Mouse (Mus musculus): Measurements from ENCODE around the gene Nr1d1. TPM values are rescaled to one million over a fixed set of nuclear protein-coding genes. Genes with fewer than 3 reads are reported as not detected.
A peak's percentile ranks its signal among the peaks of the same experiment; 100 is the strongest.

The Nr1d1 gene
- polyA plus RNA-seq, 1 experiment from 2014 or later, result 2.6 TPM

DNA sequence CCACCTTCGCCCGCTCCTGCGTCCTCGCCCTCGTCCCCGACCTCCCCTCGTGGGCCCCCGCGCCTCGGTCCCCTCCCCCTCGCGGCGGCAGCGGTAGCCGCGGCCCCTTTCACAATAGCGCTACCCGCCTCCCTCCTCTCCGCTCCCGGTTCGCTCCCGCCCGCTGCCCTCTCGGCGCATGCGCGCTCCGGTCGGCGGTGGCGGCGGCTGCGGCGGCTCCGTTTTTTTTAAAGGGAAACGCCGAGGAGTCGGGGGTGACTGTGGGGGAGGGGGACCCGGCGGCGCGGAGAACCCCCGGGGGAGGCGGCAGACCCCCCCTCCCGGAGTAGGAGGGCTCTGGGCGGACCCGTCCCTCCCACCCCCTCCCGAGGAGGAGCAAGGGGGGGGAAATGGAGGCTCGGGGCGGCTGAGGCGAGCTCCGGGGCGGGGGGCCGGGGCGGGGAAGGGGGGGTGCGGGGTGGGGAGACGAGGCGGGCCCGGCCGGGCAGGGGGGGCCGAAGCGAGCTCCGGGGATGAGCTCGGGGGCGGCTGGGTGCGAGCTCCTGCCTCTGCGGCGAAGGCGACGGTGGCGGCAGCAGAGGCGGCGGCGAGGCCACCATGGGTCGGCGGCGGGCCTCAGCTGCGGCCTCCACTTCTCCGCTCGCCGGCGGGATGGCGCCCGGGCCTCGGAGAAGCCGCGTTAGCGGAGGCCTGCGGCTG is 20.0 kb upstream of the Nr1d1 start, which contains the start of gene Msl1:
Gene Msl1 (plus strand): TSS at position 502 of the 699 bp plus-strand sequence.
- H3K36me3 ChIP-seq, result peaks cover 13% of the 10 kb centered on the region
- under 1% methylated on average over 75 of the region's 89 CpGs for WGBS
- H3K27ac ChIP-seq, result peak within 1 kb of the TSS; percentile 100
- H3K9me3 ChIP-seq, result no peaks in the 10 kb centered on the region
- peak within 1 kb of the TSS; percentile 99 for H3K9ac ChIP-seq
- H3K4me2 ChIP-seq (replicated peaks), result peak within 1 kb of the TSS; percentile 88
- no peaks in the 10 kb centered on the region for H3K27me3 ChIP-seq (replicated peaks)
- peaks cover 23% of the 10 kb centered on the region for H3K4me1 ChIP-seq (replicated peaks)
- peak; percentile 80 for ATAC-seq
- peak within 1 kb of the TSS; percentile 88 for H3K4me3 ChIP-seq (replicated peaks)

DNA sequence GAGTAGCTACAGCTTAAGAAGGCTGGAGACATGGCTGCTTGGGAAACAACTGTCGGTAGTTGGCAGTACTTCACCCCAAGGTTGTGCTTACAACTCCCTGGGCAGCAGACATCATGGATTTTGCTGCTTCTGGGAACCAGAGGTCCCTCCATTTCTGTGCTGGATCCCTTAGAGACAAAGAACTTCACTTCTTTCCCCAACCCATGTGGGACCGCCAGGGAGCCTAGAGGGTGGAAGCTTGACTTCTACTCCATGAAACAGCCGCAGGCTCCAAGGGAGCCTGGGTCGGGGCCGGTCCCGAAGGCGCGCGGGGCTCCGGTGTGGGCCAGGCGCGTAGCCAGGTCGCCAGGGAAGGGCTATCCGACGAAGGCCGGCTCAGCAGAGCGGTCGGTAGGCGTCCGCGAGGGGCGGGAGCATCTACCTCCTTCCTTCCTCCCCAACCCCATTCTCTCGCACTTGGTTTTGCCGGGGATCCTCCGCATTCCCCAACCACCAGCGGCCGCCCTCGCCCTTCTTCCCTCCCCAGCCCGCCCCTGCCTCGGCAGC is 19.4 kb upstream of the Nr1d1 start:
- Histone ChIP-seq H3K9ac (peak overlapping the region; percentile 99), H3K4me1 (replicated peaks) (peaks cover 28% of the 10 kb centered on the region), H3K4me3 (replicated peaks) (peak overlapping the region; percentile 88), H3K27ac (peak overlapping the region; percentile 100), H3K27me3 (replicated peaks) (no peaks in the 10 kb centered on the region), H3K36me3 (peaks cover 8% of the 10 kb centered on the region; the same call in 1 of the 2 replicates), H3K9me3 (no peaks in the 10 kb centered on the region), H3K4me2 (replicated peaks) (peak overlapping the region; percentile 88)
- peak; percentile 71 for ATAC-seq
- under 1% methylated on average over 27 of the region's 30 CpGs for WGBS

DNA sequence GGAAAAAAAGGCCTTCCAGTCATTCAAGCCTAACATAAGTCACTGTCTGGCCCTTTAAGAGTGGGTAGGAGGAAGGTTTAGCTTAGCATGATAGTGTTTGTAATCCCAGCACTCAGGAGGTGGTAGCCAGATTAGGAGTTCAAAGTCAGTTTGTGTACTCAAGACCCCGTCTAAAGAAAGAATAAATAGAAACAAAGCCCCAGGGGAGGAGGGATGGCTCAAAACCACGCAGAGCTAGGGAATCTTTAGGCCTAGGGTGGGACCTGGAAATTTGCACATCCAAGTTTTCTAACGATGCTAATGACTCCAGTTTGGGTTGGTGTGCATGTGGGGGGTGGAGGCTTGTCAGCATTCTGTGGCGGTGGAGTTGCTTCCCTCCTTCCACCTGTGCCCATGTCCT is 16.9 kb upstream of the Nr1d1 start:
- Histone ChIP-seq H3K27ac (no peak overlapping the region), H3K4me3 (replicated peaks) (no peak overlapping the region), H3K4me1 (replicated peaks) (peaks cover 26% of the 10 kb centered on the region), H3K27me3 (replicated peaks) (no peaks in the 10 kb centered on the region), H3K9me3 (no peaks in the 10 kb centered on the region), H3K36me3 (no peaks in the 10 kb centered on the region), H3K4me2 (replicated peaks) (no peak overlapping the region), H3K9ac (no peak overlapping the region)
- 21% methylated on average over 4 of the region's 4 CpGs for WGBS
- ATAC-seq, result no peak

DNA sequence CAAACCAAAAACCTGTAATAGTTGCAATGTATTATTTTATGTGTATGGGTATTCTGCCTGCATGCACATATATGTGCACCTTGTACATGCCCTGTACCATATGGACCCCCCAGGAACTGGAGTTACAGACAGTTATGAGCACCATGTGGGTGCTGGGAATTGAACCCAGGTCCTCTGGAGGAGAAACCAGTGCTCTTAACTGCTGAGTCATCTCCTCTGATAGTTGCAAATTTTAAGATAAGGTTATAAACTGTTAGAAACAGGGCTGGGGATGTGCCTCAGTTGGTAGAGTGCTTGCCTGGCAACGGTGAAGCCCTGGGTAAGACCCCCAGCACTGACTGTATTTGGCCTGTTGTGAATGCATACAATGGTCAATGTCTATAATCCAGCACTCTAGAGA is 16.3 kb upstream of the Nr1d1 start:
- ATAC-seq, result no peak
- H3K27me3 ChIP-seq (replicated peaks), result no peaks in the 10 kb centered on the region
- no peak overlapping the region for H3K4me3 ChIP-seq (replicated peaks)
- H3K4me1 ChIP-seq (replicated peaks), result peaks cover 30% of the 10 kb centered on the region
- H3K36me3 ChIP-seq, result no peaks in the 10 kb centered on the region
- H3K9me3 ChIP-seq, result no peaks in the 10 kb centered on the region
- H3K9ac ChIP-seq, result no peak overlapping the region
- H3K27ac ChIP-seq, result no peak overlapping the region
- 67% methylated on average over 1 of the region's 1 CpGs for WGBS
- H3K4me2 ChIP-seq (replicated peaks), result no peak overlapping the region

DNA sequence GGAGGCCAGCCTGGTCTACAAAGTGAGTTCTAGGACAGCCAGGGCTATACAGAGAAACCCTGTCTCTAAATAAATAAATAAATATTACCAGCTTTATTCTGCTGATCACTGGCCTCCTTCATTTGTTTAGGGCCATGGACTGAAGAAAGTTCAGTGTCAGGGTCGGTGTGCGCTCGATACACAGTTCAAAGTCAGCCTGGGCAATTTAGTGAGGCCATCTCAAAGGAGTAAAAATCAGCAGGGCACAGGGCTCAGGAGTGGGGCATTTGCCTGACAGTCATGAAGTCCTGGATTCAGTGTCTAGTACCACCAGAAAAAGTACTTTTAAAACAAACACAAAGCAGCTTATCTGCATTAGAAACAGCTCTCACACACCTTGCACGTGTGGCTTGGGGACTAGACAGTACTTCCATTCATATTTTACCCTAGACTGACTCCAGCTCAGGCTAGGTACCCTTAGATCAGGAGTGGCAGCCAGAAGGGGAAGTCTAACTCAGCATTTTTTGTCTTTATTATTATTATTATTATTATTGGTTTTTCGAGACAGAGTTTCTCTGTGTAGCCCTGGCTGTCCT is 15.6 kb upstream of the Nr1d1 start:
- Histone ChIP-seq H3K36me3 (no peaks in the 10 kb centered on the region), H3K27me3 (replicated peaks) (no peaks in the 10 kb centered on the region), H3K9me3 (no peaks in the 10 kb centered on the region), H3K4me3 (replicated peaks) (no peak overlapping the region), H3K4me1 (replicated peaks) (peaks cover 38% of the 10 kb centered on the region), H3K4me2 (replicated peaks) (no peak overlapping the region), H3K27ac (no peak overlapping the region), H3K9ac (no peak overlapping the region)
- WGBS, result 70% methylated on average over 5 of the region's 5 CpGs
- no peak for ATAC-seq

DNA sequence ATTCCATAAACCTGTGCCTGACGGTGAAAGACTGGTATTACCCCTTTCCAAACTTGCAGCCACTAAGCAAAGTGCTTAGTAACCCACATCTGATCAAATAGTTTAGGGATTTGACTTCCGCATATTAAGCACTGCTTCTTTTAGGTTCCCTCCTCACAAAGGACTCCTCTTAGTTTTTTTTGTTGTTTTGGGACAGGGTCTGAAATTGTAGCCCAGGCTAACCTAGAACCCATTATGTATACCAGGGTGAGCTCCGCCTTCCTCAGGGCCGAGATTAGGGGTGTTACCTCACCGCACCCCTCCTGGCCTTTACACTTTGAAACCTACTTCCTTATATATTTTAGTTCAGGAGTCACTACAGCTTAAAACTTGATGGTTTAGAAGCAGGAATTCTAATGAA is 14.7 kb upstream of the Nr1d1 start:
- H3K27me3 ChIP-seq (replicated peaks), result no peaks in the 10 kb centered on the region
- H3K9ac ChIP-seq, result 0 out of 2 replicates have a peak overlapping the region, but pooled peaks have one; percentile 51
- H3K4me3 ChIP-seq (replicated peaks), result peak overlapping the region; percentile 42
- WGBS, result 30% methylated on average over 5 of the region's 5 CpGs
- H3K4me1 ChIP-seq (replicated peaks), result peaks cover 47% of the 10 kb centered on the region
- H3K36me3 ChIP-seq, result no peaks in the 10 kb centered on the region
- no peaks in the 10 kb centered on the region for H3K9me3 ChIP-seq
- peak overlapping the region; percentile 81 for H3K27ac ChIP-seq
- peak overlapping the region; percentile 79 for H3K4me2 ChIP-seq (replicated peaks)
- no peak for ATAC-seq

DNA sequence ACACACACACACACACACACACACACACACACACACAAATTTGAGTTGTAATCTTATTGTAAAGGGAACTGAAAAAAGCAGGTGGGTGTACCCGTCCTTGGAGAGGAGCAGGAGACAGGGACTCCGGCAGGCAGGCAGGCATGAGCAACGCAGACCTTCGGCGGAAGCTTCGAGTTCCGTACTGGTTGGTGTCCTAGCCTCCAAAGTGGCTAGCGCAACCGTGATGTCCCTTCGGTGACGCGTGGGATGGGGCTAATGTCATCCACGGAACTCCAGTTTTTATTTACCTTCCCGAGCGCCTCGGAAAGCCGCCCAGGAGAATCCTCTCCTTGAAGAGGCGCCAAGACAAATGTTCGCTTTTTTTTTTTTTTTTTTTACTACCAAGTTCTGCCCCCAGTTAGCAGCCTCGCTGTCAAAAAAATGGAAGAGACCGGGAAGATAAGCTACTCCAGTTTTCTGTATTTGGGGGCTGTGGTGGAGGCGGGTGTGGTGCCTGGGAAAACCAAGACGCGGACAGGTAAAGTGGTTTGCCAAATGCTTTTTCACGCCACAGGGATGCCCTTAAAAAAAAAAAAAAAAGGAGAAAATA is 14.2 kb upstream of the Nr1d1 start:
- no peaks in the 10 kb centered on the region for H3K27me3 ChIP-seq (replicated peaks)
- WGBS, result under 1% methylated on average over 25 of the region's 25 CpGs
- H3K27ac ChIP-seq, result peak overlapping the region; percentile 81
- no peaks in the 10 kb centered on the region for H3K9me3 ChIP-seq
- peak overlapping the region; percentile 51 for H3K9ac ChIP-seq
- peak overlapping the region; percentile 79 for H3K4me2 ChIP-seq (replicated peaks)
- H3K36me3 ChIP-seq, result no peaks in the 10 kb centered on the region
- peak overlapping the region; percentile 42 for H3K4me3 ChIP-seq (replicated peaks)
- peaks cover 48% of the 10 kb centered on the region for H3K4me1 ChIP-seq (replicated peaks)
- ATAC-seq, result no peak

DNA sequence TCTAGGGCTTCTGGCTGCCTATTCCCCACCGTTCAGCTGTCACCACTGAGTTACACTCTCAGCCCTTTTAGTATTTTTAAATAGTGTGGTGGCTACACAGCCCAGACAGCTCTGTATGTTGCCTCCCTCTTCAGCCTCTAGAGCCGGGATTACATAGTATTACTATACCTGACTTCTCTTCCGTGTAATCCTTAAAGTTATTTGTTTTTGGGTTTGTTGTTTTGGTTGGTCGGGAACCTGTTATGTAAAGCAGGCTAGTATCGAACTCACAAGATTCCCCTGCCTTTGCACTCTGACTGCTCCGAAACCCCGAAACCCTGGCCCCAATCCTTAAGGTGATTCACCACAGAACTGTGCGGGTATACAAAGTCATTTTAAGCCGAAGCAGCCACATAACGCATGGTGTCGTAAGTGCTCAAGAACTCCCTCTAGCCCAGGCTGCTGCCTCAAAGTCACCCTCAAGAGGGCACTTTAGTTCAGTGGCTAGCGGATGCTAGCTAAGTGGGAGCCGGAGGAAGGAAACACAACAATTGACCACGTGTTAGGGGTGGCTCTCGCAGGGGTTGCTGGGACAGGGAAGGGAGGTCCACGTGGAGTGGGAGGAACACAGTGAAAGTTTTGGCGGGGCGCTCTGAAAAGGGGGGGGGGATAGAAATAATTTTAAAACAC is 13.6 kb upstream of the Nr1d1 start:
- H3K4me2 ChIP-seq (replicated peaks), result peak overlapping the region; percentile 79
- H3K4me3 ChIP-seq (replicated peaks), result peak overlapping the region; percentile 42
- no peaks in the 10 kb centered on the region for H3K9me3 ChIP-seq
- H3K4me1 ChIP-seq (replicated peaks), result peaks cover 51% of the 10 kb centered on the region
- H3K9ac ChIP-seq, result peak overlapping the region; percentile 51
- peak; percentile 82 for ATAC-seq
- WGBS, result 10% methylated on average over 17 of the region's 18 CpGs
- H3K36me3 ChIP-seq, result no peaks in the 10 kb centered on the region
- peak overlapping the region; percentile 81 for H3K27ac ChIP-seq
- no peaks in the 10 kb centered on the region for H3K27me3 ChIP-seq (replicated peaks)

DNA sequence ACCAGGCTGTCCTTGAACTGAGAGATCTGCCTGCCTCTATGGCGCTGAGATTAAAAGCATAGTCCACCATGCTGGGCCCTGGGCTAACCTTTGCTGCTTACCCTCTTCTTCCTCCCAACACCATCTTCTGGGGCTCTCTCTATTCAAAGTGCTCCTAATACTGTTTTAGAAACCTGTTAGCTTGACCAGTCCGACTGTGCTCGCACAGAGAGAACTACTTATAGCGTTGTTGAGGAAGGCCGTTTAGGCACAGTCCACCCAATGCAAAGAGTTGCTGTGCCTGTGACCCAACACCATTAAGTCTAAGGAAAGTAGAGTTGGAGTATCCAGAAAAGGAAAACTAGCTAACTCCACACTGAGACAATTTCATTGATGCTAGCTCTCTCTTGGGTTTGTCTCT is 13.0 kb upstream of the Nr1d1 start:
- Histone ChIP-seq H3K9ac (no peak overlapping the region), H3K27ac (peak overlapping the region; percentile 81), H3K4me1 (replicated peaks) (peaks cover 54% of the 10 kb centered on the region), H3K36me3 (no peaks in the 10 kb centered on the region), H3K9me3 (no peaks in the 10 kb centered on the region), H3K27me3 (replicated peaks) (no peaks in the 10 kb centered on the region), H3K4me3 (replicated peaks) (no peak overlapping the region), H3K4me2 (replicated peaks) (0 out of 2 replicates have a peak overlapping the region, but pooled peaks have one; percentile 79)
- 87% methylated on average over 5 of the region's 5 CpGs for WGBS
- no peak for ATAC-seq

DNA sequence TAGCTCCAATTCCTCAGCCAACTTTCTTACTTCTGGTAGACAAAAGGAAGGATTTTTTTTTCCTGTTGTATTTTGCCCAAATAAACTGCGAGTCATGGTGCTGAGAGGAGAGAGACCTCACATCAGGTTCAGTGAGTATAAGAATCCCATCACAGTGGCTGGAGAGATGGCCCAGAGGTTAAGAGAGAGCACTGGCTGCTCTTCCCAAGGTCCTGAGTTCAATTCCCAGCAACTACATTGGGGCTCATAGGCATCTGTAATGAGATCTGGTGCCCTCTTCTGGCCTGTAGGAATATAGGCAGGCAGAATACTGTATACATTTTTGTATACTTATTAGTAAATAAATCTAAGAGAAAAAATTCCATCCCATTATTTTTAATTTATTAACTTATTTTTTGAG is 12.6 kb upstream of the Nr1d1 start:
- Histone ChIP-seq H3K4me1 (replicated peaks) (peaks cover 58% of the 10 kb centered on the region), H3K9me3 (no peaks in the 10 kb centered on the region), H3K36me3 (no peaks in the 10 kb centered on the region), H3K27ac (peak overlapping the region; percentile 93; the same call in 1 of the 2 replicates), H3K4me3 (replicated peaks) (no peak overlapping the region), H3K4me2 (replicated peaks) (no peak overlapping the region), H3K9ac (no peak overlapping the region), H3K27me3 (replicated peaks) (no peaks in the 10 kb centered on the region)
- WGBS, result 86% methylated on average over 1 of the region's 1 CpGs
- no peak for ATAC-seq

DNA sequence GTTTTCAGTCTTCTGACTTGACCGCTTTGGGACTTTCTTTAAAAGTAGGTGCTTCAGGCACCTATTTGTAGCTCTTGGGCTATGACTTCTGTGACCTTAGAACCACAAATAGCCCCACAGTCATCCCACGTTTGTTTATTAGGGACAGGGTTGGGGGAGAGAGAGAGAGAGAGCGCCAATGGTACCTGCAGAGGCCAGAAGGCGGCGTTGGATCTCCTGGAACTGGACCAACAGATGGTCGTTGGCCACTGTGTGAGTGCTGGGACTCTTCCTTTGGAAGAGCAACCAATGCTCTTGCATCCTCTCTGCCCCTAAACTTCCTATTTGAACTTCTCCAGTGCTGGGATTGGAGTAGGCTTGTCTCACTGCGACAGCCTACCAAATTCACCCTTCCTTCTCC is 12.1 kb upstream of the Nr1d1 start:
- no peaks in the 10 kb centered on the region for H3K27me3 ChIP-seq (replicated peaks)
- no peaks in the 10 kb centered on the region for H3K9me3 ChIP-seq
- no peak for ATAC-seq
- peak overlapping the region; percentile 93 for H3K27ac ChIP-seq
- peaks cover 62% of the 10 kb centered on the region for H3K4me1 ChIP-seq (replicated peaks)
- no peak overlapping the region for H3K9ac ChIP-seq
- no peak overlapping the region for H3K4me3 ChIP-seq (replicated peaks)
- peak overlapping the region; percentile 57; the same call in 1 of the 2 replicates for H3K4me2 ChIP-seq (replicated peaks)
- WGBS, result 19% methylated on average over 7 of the region's 7 CpGs
- no peaks in the 10 kb centered on the region for H3K36me3 ChIP-seq

Measured in intestine, embryonic 15.5 days (tissue).